Mouse (Mus musculus) forebrain, embryonic 14.5 days (tissue): ENCODE data around the gene Usp7. TPM values are rescaled to one million over a fixed set of nuclear protein-coding genes. Genes with fewer than 3 reads are reported as not detected.
"Not testable (repeated sequence)": the region's sequence is repeated elsewhere in the genome, so short reads cannot be mapped to it uniquely, and the experiment has no call there.

Source experiments
- ATAC-seq: fragments of 200-750 bp; cut with Nextera tagmentation; 2 replicates; pipeline ENCODE4 v1.8.0; 2017; ENCODE audit warnings: mild to moderate bottlenecking, moderate library complexity
- DNase-seq: peaks from one replicate; pipeline ENCODE4 v3.0.0-alpha.2; 2015; ENCODE audit warnings: low spot score
- H3K27ac ChIP-seq: fragments of 300-500 bp; sonication (generic); 2 replicates; pipeline ENCODE4 v1.5.1; 2014; ENCODE audit warnings: low read depth, mild to moderate bottlenecking, control low read depth, low read length, moderate library complexity
- H3K27me3 ChIP-seq: fragments of 300-500 bp; sonication (generic); replicated peaks from 2 replicates; pipeline ENCODE4 v1.6.1; 2014; ENCODE audit warnings: low read length, control low read depth, mixed read lengths; ENCODE audit not compliant: control insufficient read depth, insufficient read depth
- H3K36me3 ChIP-seq: fragments of 300-500 bp; sonication (generic); 2 replicates; pipeline ENCODE4 v1.6.1; 2014; ENCODE audit warnings: low read length, control low read depth; ENCODE audit not compliant: control insufficient read depth, insufficient read depth
- H3K4me1 ChIP-seq: fragments of 300-500 bp; sonication (generic); 2 replicates; pipeline ENCODE4 v1.6.1; 2014; ENCODE audit warnings: antibody characterized with exemption, low read length, control low read depth; ENCODE audit not compliant: control insufficient read depth, insufficient read depth
- H3K4me2 ChIP-seq: fragments of 300-500 bp; sonication (generic); 2 replicates; pipeline ENCODE4 v1.6.1; 2014; ENCODE audit warnings: mild to moderate bottlenecking, control low read depth, low read length
- H3K4me3 ChIP-seq: fragments of 300-500 bp; sonication (generic); 2 replicates; pipeline ENCODE4 v1.5.1; 2014; ENCODE audit warnings: low read depth, low read length, control low read depth
- H3K9ac ChIP-seq: fragments of 300-500 bp; sonication (generic); 2 replicates; pipeline ENCODE4 v1.6.1; 2014; ENCODE audit warnings: mild to moderate bottlenecking, low read length, control low read depth, moderate library complexity
- H3K9me3 ChIP-seq: fragments of 300-500 bp; sonication (generic); replicated peaks from 2 replicates; pipeline ENCODE4 v1.6.1; 2016; ENCODE audit warnings: low read length, control low read depth, mixed read lengths; ENCODE audit not compliant: control insufficient read depth
- WGBS: fragments of 180-500 bp; shearing (Covaris S2); extraction: QIAGEN DNeasy Blood & Tissue Kit; methylation state at CpG from one replicate; pipeline ENCODE4 v1.1.7; 2014; 5-methylcytosine and 5-hydroxymethylcytosine counted together
- polyA plus RNA-seq: library from polyadenylated mRNA; unstranded; fragments of >200 nt; fragmentation: Nextera tagmentation; extraction: Ambion mirVana; gene quantifications from 2 replicates; pipeline ENCODE4 v1.2.1, GENCODE M21; 2014

Usp7 gene
- polyA plus RNA-seq, 1 experiment from 2014 or later: 42.7 TPM

- no peak for DNase-seq
- Histone ChIP-seq H3K9me3 (no peaks in the 10 kb centered on the region), H3K4me1 (no peaks in the 10 kb centered on the region), H3K36me3 (no peaks in the 10 kb centered on the region), H3K9ac (no peak overlapping the region), H3K27ac (0 out of 2 replicates have a peak overlapping the region, but pooled peaks have one; percentile 30), H3K27me3 (no peaks in the 10 kb centered on the region), H3K4me2 (no peak overlapping the region), H3K4me3 (no peak overlapping the region)
- 90% methylated on average over 11 of the region's 11 CpGs for WGBS
- ATAC-seq: no peak
These were observed 15.5 kb downstream of the Usp7 start for GRCm38 (mm10) chr16:8776634-8777033.

- H3K4me1 ChIP-seq: no peaks in the 10 kb centered on the region
- no peak overlapping the region for H3K4me3 ChIP-seq
- no peaks in the 10 kb centered on the region for H3K27me3 ChIP-seq
- no peaks in the 10 kb centered on the region for H3K9me3 ChIP-seq
- no peaks in the 10 kb centered on the region for H3K36me3 ChIP-seq
- no peak overlapping the region for H3K27ac ChIP-seq
- DNase-seq (no peak), ATAC-seq (no peak)
- H3K9ac ChIP-seq: no peak overlapping the region
- WGBS: 61% methylated on average over 4 of the region's 4 CpGs
- no peak overlapping the region for H3K4me2 ChIP-seq
These were observed 21.0 kb downstream of the Usp7 start for GRCm38 (mm10) chr16:8771086-8771485.

- not testable (repeated sequence) for DNase-seq, H3K9me3 ChIP-seq, ATAC-seq, H3K27ac ChIP-seq, H3K4me1 ChIP-seq, H3K9ac ChIP-seq, H3K36me3 ChIP-seq, H3K27me3 ChIP-seq, H3K4me3 ChIP-seq, H3K4me2 ChIP-seq
- 53% methylated on average over 8 of the region's 8 CpGs for WGBS
These were observed 21.8 kb downstream of the Usp7 start for GRCm38 (mm10) chr16:8770342-8770741.

GRCm38 (mm10) chr16:8769466-8769865 is 22.6 kb downstream of the Usp7 start:
- no peak for ATAC-seq
- Histone ChIP-seq H3K9me3 (no peaks in the 10 kb centered on the region), H3K9ac (no peak overlapping the region), H3K27ac (no peak overlapping the region), H3K4me1 (no peaks in the 10 kb centered on the region), H3K4me2 (no peak overlapping the region), H3K27me3 (no peaks in the 10 kb centered on the region), H3K36me3 (no peaks in the 10 kb centered on the region), H3K4me3 (no peak overlapping the region)
- DNase-seq: no peak
- 61% methylated on average over 4 of the region's 4 CpGs for WGBS

GRCm38 (mm10) chr16:8769065-8769464 is 23.0 kb downstream of the Usp7 start:
- Histone ChIP-seq H3K27ac (no peak overlapping the region), H3K9ac (no peak overlapping the region), H3K9me3 (no peaks in the 10 kb centered on the region), H3K4me1 (no peaks in the 10 kb centered on the region), H3K4me3 (no peak overlapping the region), H3K4me2 (no peak overlapping the region), H3K27me3 (no peaks in the 10 kb centered on the region), H3K36me3 (no peaks in the 10 kb centered on the region)
- ATAC-seq (0 out of 2 replicates have a peak, but pooled peaks have one; percentile 68), DNase-seq (peak; percentile 66)
- 13% methylated on average over 10 of the region's 10 CpGs for whole genome bisulfite sequencing

GRCm38 (mm10) chr16:8768588-8768987 is 23.5 kb downstream of the Usp7 start:
- Histone ChIP-seq H3K9ac (no peak overlapping the region), H3K27ac (no peak overlapping the region), H3K4me3 (no peak overlapping the region), H3K27me3 (no peaks in the 10 kb centered on the region), H3K36me3 (no peaks in the 10 kb centered on the region), H3K4me2 (no peak overlapping the region), H3K9me3 (no peaks in the 10 kb centered on the region), H3K4me1 (no peaks in the 10 kb centered on the region)
- ATAC-seq (no peak), DNase-seq (no peak)
- WGBS: 69% methylated on average over 4 of the region's 4 CpGs

- H3K36me3 ChIP-seq: no peaks in the 10 kb centered on the region
- no peak overlapping the region for H3K9ac ChIP-seq
- no peak overlapping the region for H3K27ac ChIP-seq
- no peak overlapping the region for H3K4me2 ChIP-seq
- no peaks in the 10 kb centered on the region for H3K4me1 ChIP-seq
- H3K9me3 ChIP-seq: no peaks in the 10 kb centered on the region
- no peak for ATAC-seq
- H3K27me3 ChIP-seq: no peaks in the 10 kb centered on the region
- no peak overlapping the region for H3K4me3 ChIP-seq
- 84% methylated on average over 4 of the region's 4 CpGs for WGBS
- no peak for DNase-seq
These were observed 24.0 kb downstream of the Usp7 start for GRCm38 (mm10) chr16:8768071-8768470.

- no peaks in the 10 kb centered on the region for H3K9me3 ChIP-seq
- H3K4me2 ChIP-seq: no peak overlapping the region
- DNase-seq (no peak), ATAC-seq (no peak)
- H3K36me3 ChIP-seq: no peaks in the 10 kb centered on the region
- no peak overlapping the region for H3K4me3 ChIP-seq
- 89% methylated on average over 11 of the region's 11 CpGs for WGBS
- H3K4me1 ChIP-seq: no peaks in the 10 kb centered on the region
- no peaks in the 10 kb centered on the region for H3K27me3 ChIP-seq
- H3K9ac ChIP-seq: no peak overlapping the region
- H3K27ac ChIP-seq: no peak overlapping the region
These were observed 24.7 kb downstream of the Usp7 start for GRCm38 (mm10) chr16:8767133-8768052.

GRCm38 (mm10) chr16:8766196-8766595 is 25.9 kb downstream of the Usp7 start:
- Histone ChIP-seq H3K27ac (no peak overlapping the region), H3K36me3 (no peaks in the 10 kb centered on the region), H3K27me3 (no peaks in the 10 kb centered on the region), H3K9ac (no peak overlapping the region), H3K9me3 (no peaks in the 10 kb centered on the region), H3K4me3 (no peak overlapping the region), H3K4me1 (no peaks in the 10 kb centered on the region), H3K4me2 (no peak overlapping the region)
- ATAC-seq (no peak), DNase-seq (no peak)
- 48% methylated on average over 9 of the region's 9 CpGs for WGBS
